Mouse (Mus musculus): Measurements from ENCODE around the gene Rnf41.

Rnf41 gene

DNA sequence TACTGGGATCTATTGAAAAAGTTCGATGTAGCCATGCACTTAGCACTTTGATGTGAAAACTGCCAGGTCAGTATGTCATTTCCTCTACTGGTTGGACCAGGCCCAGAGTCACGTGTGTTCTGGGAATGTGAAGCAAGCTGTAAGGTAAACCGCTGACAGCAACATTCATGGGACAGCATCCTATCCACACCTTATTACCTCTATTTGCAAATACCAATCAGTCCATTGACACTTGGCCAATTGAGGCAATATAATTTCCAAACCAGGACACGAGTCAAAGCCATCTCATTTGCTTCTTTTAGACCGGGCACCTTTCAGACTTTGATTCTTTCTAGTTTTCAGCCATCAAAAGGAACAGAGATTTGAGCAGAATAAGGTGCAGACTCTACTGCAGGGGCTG, 17.6 kb downstream of the Rnf41 start:
- no peak for DNase-seq (ENCODE audit: low spot score)

- no peak for DNase-seq (ENCODE audit: low spot score)
Measured at GRCm38 (mm10) chr10:128429454-128429853, 18.0 kb downstream of the Rnf41 start.

GRCm38 (mm10) chr10:128433417-128433816, 22.0 kb downstream of the Rnf41 start:
- DNase-seq (ENCODE audit: low spot score) = no peak

GRCm38 (mm10) chr10:128434681-128435080, 23.2 kb downstream of the Rnf41 start:
- DNase-seq (ENCODE audit: low spot score) = peak; percentile 43

GRCm38 (mm10) chr10:128435186-128435823, 23.8 kb downstream of the Rnf41 start:
- peak; percentile 50 for DNase-seq (ENCODE audit: low spot score)

DNA sequence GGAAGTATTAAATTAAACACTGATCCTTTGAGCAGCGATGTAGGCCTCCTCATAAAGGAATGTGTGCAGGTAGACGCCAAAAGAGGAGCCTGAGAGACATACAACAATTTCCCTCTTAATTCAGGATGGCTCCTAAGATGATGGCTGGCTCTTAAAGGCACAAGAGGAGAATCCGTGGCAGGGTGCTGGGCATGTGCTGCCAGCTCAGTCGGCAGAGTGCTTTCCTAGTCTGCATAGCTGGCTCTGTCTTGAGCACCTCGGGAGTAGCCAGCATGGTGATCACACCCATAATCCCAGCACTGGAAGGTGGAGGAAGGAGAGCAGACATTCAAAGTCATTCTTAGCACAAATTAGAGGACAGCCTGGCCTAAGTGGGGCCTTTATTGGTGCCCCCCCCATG, 24.4 kb downstream of the Rnf41 start:
- DNase-seq (ENCODE audit: low spot score) = no peak

- DNase-seq (ENCODE audit: low spot score) = no peak
Measured at GRCm38 (mm10) chr10:128436376-128436775, 24.9 kb downstream of the Rnf41 start.

DNA sequence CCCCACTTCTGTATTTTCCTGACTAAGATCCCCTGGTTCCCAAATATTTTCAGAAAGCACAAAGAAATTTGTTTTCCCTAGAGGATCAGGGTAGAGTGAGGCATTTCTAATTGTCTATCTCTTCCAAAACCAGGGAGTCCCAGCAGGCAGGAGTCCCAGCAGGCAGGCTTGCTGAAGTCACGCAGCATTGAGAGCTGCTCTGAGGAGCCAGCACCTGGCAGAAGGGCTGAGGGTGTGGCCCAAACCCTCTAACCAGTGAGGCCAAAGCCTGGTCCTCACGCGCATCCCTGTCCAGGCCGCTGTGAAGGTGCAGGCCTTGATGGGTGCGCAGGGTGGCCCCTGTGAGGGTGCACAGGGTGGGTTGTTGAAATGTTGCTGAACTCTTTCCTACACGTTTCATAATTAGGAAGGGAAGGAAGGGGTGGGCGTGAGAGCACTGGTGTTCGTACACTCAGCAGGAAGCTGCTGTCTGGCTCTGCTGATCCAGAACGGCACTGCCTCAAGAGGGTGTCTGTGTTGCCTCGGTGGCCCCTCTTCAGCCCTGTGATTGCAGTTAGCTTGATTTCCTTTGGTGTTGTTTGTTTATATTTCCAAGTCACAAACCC, 27.3 kb downstream of the Rnf41 start:
- DNase-seq (ENCODE audit: low spot score) = no peak

DNA sequence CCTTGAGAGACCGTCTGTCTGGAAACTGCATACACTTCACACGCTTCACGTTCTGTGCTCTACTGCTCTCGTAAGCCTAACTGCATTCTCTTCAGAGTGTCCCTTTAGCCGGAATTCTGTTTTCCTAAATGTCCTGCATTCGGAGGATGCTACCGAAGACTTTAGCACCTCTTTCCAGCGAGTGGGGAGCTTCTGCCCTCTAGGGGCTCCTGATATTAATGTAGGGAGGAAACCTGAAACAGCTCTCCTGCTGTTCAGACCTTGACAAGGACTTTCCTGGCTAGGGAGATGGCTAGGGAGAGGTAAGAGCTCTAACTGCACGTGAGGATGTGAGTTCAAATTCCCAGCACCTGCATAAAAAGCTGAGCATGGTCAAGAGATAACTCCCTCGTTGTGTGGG, 28.9 kb downstream of the Rnf41 start:
- no peak for DNase-seq (ENCODE audit: low spot score)

GRCm38 (mm10) chr10:128441324-128442119, 30.1 kb downstream of the Rnf41 start:
- no peak for DNase-seq (ENCODE audit: low spot score)

DNA sequence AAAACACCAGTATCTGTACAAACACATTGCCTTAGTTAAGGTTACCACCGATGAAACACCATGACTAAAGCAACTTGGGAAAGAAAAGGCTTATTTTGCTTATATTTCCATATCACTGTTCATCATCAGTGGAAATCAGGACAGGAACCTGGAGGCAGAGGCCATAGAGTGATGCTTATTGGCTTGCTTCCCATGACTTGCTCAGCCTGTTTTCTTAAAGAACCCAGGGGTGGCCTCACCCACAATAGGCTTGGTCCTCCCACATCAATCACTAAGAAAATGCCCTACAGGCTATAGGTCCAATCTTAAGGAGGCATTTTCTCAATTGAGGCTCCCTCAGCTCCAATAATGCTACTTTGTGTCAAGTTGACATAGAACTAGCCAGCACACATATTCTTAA, 31.3 kb downstream of the Rnf41 start:
- DNase-seq (ENCODE audit: low spot score) = peak; percentile 17

GRCm38 (mm10) chr10:128444354-128444753, 32.9 kb downstream of the Rnf41 start:
- DNase-seq (ENCODE audit: low spot score) = no peak

DNA sequence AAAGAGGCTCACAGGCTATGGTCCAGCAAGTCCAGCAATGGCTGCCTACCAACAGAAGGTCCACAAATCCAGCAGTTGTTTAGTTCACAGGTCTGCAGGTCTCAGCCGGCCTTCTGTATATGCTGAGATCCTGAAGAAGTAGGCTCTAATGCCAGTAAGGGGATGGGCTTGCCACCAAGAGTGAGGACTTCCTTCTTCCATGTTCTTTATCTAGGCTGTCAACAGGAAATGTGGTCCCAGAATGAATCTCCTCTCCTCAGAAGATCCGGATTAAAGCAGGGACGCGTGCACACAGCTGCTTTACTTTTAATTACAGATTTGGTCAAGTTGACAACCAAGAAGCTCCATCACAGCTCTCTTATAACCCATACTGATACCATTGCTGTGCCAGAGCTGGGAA, 34.0 kb downstream of the Rnf41 start:
- DNase-seq (ENCODE audit: low spot score) = no peak

GRCm38 (mm10) chr10:128451014-128451413, 39.6 kb downstream of the Rnf41 start:
- no peak for DNase-seq (ENCODE audit: low spot score)

- DNase-seq (ENCODE audit: low spot score) = no peak
Measured at GRCm38 (mm10) chr10:128454471-128454870, 43.0 kb downstream of the Rnf41 start.

- DNase-seq (ENCODE audit: low spot score) = peak; percentile 72
Measured at GRCm38 (mm10) chr10:128455280-128455679, 43.8 kb downstream of the Rnf41 start.

DNA sequence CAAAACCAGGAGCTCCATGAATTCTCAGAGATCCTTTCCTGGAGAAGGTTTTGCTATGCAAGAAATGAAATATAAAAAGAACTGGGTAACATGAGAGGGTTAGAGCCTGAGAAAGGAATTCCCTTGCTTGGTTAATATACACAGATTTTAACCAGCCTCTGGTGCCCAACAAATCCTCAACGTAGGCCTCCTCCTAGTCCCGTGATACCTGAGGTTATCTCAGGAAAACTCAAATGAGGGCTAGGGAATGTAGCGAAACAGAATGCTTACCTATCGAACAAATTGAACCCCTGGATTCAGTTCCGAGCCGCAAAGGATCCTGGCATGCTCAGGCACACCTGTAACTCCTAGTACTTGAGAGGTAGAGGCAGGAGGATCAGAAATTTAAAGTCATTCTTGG, 46.2 kb downstream of the Rnf41 start:
- DNase-seq (ENCODE audit: low spot score) = no peak

GRCm38 (mm10) chr10:128458348-128458718, 46.9 kb downstream of the Rnf41 start:
- DNase-seq (ENCODE audit: low spot score) = peak; percentile 92

DNA sequence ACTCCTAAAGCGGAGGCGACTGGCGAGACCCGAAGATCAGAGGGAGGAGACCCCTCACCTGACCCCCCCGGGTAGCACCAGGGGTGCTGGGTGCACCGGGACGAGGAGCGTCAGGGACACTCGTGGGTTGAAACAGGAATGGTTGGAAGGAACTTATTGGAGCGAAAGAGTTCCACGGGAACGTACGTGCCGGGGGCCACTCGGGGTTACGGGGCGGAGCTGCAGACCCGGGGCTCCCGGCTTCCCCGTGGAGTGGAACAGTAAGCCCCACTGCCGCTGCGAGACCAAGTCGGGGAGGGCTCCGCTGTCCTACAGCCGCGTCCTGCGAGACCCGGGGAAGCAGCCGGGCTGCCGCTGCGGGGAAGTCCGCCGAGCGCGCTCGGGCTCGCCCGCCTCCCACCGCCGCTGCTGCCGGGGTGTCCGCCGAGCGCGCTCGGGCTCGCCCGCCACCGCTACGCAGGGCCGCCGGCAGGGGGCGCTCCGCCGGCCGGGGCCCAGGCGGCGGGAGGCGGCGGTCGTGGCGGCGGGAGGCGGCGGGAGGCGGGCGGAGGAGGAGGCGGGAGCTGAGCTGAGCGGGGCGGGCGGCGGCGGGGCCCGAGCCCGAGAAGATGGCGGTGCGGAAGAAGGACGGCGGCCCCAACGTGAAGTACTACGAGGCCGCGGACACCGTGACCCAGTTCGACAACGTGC, 47.4 kb downstream of the Rnf41 start, which contains the start of gene Smarcc2:
Gene Smarcc2, plus strand, starts transcription at position 530 of the 690 bp plus-strand sequence.
- peak; percentile 88 for DNase-seq (ENCODE audit: low spot score)

DNA sequence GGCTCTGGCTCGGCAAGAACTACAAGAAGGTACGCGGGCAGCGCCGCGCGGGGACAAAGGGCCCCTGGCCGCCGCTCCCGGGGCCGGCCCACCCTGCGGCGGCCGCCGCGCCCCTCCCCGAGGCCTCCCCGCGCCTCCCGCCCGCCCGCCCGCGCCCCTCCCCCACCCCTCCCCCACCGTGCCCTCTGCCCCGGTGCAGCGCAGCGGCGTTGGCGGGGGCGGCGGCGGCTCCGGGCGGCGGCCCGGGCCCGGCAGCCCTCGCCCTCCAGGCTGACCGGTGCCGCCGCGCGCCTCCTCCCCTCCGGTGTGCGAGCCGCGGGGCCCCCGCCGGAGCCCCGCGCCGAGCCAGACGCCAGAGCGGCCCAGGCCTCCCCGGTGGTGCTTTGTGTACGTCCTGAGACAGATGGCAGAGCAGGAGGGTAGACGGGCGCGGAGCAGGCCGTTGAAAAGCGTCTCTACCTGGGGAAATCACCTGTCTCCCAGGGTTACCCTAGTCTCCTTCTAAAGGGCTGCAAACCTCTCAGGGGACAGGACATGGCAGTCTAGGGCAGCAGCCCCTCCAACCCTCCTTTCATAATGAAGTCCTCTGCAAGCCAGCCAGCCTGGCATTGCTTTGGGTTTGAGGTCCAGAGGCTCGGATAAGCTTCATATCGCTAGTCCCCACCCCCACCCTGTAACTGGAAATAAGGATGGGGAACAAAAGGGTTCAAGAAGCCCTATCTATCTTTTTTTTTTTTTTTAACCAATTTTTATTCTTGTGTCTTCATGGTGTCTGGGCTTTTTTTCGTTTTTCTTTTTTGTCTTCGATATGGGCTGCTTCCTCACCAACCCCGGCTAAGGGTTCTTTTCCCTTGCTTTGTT, 48.2 kb downstream of the Rnf41 start:
- peak; percentile 39 for DNase-seq (ENCODE audit: low spot score)

GRCm38 (mm10) chr10:128460270-128460630, 48.8 kb downstream of the Rnf41 start:
- DNase-seq (ENCODE audit: low spot score) = no peak

- DNase-seq (ENCODE audit: low spot score) = no peak
Measured at GRCm38 (mm10) chr10:128474366-128474765, 62.9 kb downstream of the Rnf41 start.
